Mouse (Mus musculus) megakaryocyte-erythroid progenitor cell, adult 5-6 weeks (primary cell): ENCODE measurements around the gene Hebp1. TPM values are rescaled to one million over a fixed set of nuclear protein-coding genes. Genes with fewer than 3 reads are reported as not detected.

Source experiments
- ATAC-seq: replicated peaks from 2 replicates; pipeline ENCODE4 v1.8.0; 2016; ENCODE audit warnings: mild to moderate bottlenecking, inconsistent platforms; ENCODE audit not compliant: severe bottlenecking, poor library complexity, low FRiP score, low TSS enrichment
- total RNA-seq, 2 experiments: library from RNA; stranded (forward) in 1 of 2; stranded (reverse) in 1 of 2; fragments of 200-1000, 215-1000 nt in 1 of 2; fragments of >200 nt in 1 of 2; fragmentation: Nextera tagmentation in 1 of 2; gene quantifications; 2 replicates each; pipeline ENCODE4 v1.2.3; 2014 to 2017

The Hebp1 gene
- total RNA-seq, 2 experiments from 2014 or later, result 112 to 149 TPM

DNA sequence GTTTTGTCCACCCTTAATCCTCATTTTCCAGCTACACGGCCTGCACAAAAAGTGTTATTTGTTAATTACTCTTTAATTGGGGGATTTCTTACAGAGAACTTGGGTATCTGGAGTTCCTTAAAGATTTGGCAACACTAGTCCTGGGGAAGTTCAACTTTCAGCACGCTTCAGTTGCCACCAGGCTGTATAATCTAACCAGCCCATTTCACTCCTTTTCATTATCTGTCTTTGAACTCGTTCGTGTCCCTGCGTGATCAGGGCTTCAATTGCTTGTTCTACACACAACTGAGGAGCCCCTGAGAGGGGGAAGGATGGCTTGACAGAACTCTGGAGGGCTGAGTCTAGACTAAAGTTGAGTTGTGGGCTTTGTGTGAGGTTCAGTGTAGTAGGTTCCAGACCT, 31.1 kb downstream of the Hebp1 start:
- peak; percentile 32 for ATAC-seq

DNA sequence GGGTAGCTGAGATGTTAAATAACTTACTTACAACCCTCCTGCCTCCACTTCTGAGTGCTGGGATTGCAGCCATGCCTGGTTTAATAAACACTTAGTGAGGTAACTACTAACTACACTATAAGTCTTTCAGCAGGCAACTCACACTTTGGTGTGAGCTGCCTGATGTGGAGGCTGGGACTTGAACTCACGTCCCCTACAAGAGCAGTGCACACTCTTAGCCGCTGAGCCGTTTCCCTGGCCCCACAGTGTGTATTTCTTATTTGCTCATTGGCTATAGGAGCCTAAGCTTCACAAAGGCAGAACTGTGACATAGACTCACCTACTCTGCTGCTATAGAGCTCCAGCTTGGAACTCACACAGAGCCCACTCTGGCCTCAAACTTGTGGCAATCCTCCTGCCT, 31.6 kb downstream of the Hebp1 start:
- no peak for ATAC-seq

DNA sequence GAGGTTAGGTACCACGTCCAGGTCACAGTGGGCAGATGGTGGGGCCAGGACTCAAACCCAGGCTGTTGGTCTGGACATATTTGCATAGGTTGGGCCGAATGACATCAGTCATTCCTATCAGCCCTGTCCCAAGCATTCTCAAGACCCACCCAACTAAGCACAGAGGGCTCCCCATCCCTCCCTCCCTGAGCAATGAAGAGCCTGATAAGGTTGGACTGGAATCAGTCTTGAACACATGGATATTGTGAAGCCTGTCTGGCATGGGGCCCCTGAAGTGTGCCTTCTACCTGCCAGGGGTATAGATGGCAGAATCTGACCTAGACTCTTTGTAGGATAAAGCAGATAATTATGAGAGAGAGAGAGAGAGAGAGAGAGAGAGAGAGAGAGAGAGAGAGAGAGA, 32.1 kb downstream of the Hebp1 start:
- peak; percentile 56 for ATAC-seq

DNA sequence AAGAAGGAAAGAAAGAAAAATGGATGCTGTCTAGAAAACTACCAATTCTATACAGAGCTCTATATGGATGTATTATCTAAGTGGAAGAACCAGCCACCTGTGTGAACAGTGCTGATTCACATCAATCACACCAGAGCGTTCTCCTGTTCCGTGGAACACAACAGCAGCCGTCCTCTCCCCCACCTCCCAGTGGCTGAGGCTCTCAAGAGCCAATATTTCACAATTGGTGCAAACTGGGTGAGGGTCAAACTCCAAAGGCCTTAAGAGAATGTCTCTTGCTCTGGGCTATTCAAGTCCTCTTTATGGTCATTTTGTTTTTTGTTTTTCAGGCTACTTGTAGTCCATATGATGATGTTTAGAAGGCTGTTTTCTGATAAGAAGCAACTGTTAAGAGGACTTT, 32.6 kb downstream of the Hebp1 start:
- ATAC-seq, result no peak

DNA sequence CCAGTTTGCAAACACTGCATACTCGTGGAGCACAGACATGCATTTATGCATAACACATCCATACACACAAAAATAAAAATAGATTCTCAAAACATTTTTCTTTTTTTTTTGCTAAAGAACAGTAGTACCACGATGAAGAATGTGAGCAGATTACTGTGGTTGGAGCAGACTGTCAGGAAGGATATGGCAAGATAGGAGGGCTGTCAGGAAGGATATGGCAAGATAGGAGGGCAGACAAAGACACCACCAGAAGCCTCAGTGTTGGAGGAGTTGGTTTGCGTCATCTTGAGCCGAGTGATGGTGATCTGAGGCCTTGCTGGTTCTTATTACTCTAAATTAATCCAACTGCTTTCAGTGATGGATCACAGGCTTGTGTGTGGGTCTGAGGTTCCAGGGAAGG, 35.0 kb downstream of the Hebp1 start:
- peak; percentile 31 for ATAC-seq

DNA sequence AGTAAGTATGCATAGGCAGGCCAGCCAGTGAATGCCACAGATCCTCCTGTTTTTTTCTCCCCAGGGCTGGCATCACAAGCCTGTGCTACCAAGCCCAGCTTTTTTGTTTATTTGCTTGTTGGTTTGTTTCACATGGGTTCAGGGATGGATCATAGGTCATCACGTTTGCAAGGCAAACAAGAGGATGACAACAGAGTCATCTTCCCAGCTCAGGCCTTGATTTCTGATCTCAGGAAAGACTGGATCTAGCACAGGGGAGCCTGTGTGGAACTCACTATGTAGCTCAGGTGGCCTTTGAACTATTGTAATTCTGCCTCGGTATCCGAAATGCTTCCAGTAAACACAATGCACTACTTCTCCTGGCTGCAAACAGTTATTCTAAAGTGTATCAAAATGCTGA, 35.5 kb downstream of the Hebp1 start:
- ATAC-seq, result no peak

DNA sequence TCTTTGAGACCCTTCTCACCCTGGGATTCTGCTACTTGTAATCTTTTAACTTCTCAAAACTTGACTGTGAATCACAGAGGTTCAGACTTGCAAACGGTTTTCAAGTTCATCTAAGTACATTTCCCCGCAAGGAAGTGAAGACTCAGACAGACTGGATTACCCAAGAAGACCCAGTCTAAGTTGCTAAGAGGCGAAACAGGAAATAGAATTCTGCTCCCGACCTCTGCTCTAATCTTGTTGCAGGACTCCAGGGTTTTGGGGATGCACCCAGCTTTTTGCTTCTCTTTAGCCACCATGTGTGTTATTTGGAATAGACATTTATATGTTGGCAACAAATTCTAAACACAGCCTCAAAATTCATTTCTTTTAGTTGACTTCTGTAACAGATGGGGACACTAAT, 36.5 kb downstream of the Hebp1 start:
- no peak for ATAC-seq

DNA sequence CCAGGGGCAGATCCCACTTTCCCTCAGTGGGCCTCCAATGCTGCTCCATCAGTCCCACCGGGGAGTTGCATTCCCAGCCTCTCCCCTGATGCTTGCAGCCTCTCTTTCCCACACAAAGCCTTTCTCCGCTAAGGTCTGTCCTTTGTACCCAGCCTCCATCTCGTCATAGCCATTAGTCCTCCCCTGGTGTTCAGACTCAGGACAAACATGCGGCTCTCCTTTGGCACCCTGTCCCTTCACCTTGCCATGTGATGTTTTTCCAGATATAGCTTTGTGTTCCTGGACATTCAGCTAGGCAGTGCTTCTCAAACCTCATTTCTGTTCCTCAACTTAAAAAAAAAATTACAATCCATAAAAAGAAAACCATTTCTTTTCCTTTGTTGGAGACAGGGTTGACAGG, 39.3 kb downstream of the Hebp1 start:
- no peak for ATAC-seq

DNA sequence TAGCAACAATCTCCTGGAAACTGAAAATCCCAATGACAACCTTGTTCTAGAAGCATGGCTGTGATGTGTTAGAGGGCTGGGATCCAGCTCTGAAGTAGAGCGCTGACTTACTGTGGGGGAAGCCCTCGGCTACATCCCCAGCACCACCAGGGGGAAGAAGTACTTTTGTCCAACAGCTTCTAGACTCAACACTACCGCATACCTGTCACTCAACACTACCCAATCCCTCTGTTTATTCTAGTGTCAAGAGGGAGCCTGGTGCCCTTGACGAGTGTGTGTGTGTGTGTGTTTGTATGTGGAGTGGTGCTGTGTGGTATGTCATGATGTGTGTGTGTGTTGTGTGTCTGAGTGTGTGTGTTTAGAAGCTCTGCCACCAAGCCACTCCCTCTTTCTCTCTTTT, 40.3 kb downstream of the Hebp1 start:
- ATAC-seq, result 0 out of 2 replicates have a peak, but pooled peaks have one; percentile 26

DNA sequence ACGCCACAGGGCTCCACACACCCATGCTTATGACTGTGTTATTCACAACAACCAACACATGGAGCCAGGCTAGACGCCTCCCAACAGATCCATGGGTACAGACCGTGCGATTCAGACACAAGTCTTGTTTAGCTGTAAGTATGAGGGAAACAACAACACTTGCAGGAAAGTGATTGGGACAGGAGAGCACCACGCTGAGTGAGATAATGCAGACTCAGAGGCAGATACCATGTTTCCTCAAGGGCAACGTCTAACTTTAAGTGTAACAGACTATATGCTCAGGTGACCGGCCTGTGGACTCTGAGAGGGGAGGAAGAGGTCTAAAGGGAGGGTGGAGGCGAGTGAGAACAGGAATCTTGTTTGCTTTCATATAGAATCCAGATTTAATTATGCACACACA, 41.2 kb downstream of the Hebp1 start:
- peak; percentile 70 for ATAC-seq

DNA sequence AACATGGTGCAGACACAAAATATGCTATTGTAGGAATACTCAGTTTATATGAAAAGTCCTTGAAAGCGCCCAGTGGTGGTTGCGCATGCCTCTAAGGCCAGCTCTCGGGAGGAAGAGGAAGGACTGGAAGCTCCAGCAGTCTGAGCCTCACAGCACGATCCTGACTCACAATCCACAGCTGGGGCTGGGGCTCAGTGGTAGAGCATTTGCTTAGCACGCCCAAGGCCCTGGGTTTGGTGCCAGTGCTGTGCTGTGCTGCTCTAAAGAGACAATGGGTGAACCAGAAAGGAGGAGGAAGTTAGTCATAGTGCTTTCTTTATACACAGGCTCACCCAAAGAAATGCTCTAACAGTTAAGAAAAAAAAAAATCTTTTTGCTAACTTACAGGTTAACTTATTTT, 44.1 kb downstream of the Hebp1 start:
- ATAC-seq, result no peak

DNA sequence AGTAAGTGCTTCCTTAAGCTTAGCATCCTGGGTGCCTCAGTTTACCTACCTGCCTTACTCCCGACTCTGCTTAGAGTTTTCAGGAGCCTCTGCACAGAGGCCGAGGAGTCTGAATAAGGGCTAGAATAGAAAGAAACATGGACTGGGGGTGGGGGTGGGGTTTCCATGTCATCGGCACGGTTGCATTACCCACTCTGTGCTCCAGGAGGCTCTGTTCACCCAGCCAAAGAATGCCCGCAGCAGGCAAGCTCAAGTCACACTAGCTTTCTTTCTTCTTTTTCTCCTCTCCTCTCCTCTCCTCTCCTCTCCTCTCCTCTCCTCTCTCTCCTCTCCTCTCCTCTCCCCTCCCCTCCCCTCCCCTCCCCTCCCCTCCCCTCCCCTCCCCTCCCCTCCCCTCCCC, 47.5 kb downstream of the Hebp1 start:
- peak; percentile 95 for ATAC-seq

DNA sequence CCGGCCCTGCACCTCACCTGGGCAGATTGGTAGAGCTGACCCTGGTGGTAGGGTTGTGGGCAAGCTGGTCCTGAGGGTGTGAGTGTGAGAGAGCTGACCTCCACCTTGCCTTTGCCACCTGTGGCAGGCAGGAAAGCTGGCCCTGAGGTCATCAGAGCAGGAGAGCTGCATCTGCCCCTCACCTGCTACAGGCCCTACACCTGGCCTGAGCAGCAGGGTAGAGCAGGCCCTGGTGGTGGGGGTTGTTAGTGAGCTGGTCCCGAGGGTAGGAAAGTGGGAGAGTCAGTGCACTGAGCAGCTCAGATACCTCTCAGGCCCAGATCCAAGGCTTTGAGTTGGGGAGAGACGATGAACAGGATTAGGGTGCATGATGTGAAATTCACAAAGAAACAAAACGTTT, 48.1 kb downstream of the Hebp1 start:
- ATAC-seq, result no peak

DNA sequence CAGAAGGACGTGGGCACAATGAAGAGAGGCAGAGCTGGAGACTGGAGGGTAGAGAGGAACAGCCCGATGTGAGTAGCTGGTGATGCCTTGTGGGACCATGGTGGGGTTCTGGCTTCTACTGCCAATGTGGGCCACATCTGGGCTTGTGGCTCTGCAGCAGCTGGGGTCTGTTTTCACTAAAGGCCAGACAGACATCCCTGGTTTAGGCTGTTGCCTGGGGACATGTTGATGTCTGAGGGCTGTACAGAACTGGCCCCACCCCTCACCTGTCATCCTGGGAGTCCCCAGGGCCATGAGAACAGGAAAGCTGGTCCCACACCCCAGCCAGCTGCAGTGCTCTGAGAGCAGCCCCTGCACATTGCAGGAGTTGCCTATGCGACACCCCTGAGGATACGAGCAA, 48.6 kb downstream of the Hebp1 start:
- no peak for ATAC-seq

DNA sequence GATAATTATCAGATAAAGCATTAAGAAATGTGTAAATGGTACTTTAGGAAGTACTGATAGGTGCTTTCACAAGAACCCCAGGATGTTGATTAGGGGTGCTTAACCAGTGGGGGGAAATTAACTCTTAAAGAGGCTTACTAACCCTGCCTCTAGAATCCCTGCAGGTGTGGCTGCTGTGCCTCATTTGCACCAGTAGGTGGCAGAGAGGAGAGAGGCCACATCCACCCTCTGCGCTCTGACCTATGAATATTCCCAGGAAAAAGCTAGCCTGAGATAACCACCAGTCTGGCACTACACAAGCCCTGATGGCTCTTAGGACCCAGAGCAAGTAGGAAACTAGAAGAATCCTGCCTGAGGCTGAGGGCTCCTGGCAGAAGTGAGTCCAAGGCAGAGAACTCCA, 49.3 kb downstream of the Hebp1 start:
- peak; percentile 46; the same call in 1 of the 2 replicates for ATAC-seq

DNA sequence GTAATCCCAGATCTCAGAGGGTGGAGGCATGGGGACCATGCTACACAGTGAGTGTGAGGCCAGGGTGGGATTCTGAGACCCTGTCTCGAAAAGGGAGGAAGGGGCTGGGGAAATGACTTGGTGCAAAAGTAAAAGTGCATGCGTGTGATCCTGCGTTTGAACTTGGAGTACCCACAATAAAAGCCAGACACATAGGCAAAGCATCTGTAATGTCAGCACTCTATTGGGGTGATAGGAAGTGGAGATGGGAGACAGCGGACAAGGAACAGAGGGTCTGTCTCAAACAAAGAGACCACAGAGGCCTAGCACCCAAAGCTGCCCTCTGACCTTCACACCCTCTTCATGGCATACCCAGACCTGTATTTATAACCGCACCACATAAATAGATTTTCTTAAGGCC, 51.8 kb downstream of the Hebp1 start:
- no peak for ATAC-seq

DNA sequence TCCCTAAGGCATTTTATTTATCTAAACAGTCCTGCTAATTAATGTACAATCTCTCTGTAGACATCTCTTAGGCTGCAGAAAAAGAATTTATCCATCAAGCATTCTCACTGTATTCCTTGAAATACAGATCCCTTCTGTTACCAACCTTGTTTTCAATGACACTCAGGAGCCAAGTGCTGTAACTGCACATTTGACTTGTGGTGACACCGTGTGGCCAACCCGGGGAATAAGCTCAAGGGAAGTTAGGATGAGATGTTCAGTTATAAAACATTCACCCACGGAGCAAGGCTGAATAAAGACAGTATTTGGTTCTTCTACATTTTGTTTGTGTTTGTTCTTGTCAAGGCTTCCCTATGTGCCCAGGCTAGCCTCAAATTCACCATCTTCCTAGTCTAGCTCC, 53.3 kb downstream of the Hebp1 start:
- ATAC-seq, result peak; percentile 65

DNA sequence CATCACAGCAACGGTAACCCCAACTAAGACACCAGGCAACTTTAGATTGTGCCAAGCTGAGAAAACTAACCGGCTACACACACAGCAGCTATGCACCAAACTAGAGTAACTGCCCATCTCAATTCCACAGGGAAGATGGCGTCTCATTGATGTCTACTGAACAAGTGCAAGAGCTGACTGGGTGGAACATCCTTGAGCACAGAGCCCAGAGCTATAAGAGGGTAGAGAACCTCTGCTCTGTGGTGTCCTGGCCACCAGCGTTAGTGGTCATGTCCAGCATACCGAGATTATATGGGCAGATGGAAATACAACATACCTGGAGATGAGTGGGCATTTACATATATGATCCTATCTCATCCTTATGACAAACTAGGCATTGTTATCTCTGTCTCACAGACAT, 54.7 kb downstream of the Hebp1 start:
- ATAC-seq, result no peak

DNA sequence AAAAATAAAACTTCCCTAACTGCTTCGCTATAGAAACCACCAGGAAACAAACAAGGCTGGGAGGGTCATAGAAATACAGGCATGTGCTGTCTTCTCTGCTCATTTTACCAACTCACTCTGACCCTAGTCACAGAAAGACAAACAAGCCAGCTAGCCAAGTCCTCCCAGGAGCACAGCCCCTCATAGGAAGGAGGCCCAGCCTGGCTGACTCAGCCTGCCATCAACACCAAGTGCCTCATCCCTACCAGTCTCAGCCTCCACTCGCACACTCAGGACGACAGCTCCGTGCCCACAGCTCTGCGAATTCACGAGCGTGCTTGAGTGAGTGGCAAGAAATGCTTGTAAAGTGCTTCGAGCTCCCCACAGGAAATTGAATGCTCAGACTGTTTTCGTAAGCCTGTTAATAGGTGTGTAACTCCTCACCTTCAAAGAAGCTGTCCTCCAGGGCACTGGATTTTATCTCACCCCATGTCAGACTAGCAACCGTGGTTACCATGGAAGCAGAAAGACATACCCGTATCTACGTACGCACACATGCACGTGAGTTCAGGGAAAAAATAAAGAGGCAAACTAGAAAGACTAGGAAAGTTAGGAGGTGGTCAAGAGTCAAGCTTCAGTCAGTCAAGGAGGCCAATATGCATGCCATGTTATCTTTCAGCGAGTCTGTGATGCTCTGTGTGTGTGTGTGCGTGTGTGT, 56.2 kb downstream of the Hebp1 start:
- ATAC-seq, result peak; percentile 26; the same call in 1 of the 2 replicates

DNA sequence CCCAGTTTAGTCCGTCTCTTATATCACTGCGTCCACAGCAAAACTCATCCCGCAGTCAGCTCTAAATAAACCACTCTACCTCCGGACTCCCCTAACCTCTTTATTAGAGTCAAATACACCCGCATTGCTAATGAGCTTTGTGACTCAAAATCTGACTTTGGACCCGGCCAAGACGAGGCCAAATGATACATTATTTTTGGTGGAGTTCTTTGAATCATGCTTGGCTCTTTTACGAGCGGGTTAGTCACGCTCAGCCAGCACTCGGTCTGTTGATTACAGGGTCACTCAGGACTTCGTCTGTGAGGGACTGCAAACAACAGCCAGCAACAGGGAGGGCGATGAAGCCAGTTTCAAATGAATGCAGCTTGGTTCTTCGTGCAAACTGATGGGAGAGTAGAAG, 59.1 kb downstream of the Hebp1 start:
- ATAC-seq, result no peak

DNA sequence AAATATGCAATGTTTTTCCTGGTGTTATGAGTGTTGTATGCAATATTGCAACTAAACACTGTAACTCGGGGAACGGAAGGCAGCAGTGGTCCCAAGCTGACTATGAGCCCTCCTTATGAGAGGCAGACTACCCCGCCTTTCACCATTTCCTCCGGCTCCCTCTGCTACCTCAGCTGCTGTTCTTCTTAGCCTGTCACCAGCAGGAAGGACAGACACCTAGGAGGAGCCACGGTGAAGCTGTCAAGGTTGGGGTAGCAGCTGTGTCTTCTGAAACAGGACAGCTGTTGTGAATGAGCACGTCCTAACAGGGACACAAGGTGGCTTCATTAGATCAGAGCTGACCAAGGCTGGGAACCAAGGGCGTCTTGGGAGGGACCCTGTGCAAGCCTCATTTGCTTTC, 59.6 kb downstream of the Hebp1 start:
- no peak for ATAC-seq

DNA sequence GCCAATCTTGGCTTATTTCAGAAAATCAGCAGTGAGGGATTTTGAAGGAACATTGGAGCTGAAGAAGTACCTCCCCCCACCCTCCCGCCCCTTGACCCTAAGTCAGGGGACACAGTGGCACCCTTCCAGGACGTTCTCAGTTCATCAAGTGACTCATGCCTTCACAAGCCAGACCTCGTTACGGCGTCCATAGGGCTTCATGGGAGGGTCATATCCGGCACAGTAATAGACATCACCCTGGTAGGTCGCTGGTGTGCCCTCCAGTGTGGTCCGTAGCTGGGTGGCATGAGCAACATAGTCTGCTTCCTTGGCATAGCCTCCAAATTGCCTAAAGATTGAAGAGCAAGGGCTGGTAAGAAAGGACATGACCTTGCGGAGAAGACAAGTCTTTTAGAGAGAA, 60.1 kb downstream of the Hebp1 start:
- no peak for ATAC-seq
